Mouse (Mus musculus): ENCODE data around the gene Prkcsh.

DNA sequence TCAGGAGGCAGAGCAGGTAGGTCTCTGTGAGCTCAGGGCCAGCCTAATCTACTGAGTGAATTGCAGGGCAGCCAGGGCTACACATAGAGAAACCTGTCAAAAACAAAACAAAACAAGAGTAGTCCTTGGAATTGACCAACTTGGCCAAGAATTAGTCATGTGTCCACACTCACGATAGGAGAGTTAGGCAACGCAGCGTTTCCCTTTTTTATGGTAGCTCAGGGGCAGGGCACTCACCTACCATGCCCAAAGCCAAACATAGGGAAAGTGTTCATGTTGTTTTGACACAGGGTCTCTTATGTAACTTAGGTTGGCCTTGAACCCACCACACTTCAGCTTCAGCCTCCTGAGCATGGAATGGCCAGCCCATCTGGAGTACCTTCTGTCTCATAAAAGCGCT lies 33.3 kb upstream of the Prkcsh start:
- TF ChIP-seq ZC3H11A (IDR thresholded peaks at IDR 0.05; ENCODE audit: borderline replicate concordance, low read depth, low read length) (no peak), CHD2 (IDR thresholded peaks at IDR 0.05; ENCODE audit: low read depth, low read length) (no peak)
